Mouse (Mus musculus) neural tube, embryonic 15.5 days (tissue): ENCODE data around the gene Mgat5. TPM values are rescaled to one million over a fixed set of nuclear protein-coding genes. Genes with fewer than 3 reads are reported as not detected.

Experiments
- ATAC-seq: fragments of 200-750 bp; cut with Nextera tagmentation; 2 replicates; pipeline ENCODE4 v1.8.0; 2017; ENCODE audit warnings: mild to moderate bottlenecking, moderate TSS enrichment, moderate library complexity; ENCODE audit not compliant: low FRiP score
- H3K27ac ChIP-seq: fragments of 300-500 bp; sonication (generic); replicated peaks from 2 replicates; pipeline ENCODE4 v1.5.1; 2015; ENCODE audit warnings: mild to moderate bottlenecking, inconsistent platforms
- H3K27me3 ChIP-seq: fragments of 300-500 bp; sonication (generic); replicated peaks from 2 replicates; pipeline ENCODE4 v1.6.1; 2015; ENCODE audit warnings: inconsistent platforms
- H3K36me3 ChIP-seq: fragments of 300-500 bp; sonication (generic); 2 replicates; pipeline ENCODE4 v1.6.1; 2015; ENCODE audit warnings: inconsistent platforms
- H3K4me1 ChIP-seq: fragments of 300-500 bp; sonication (generic); 2 replicates; pipeline ENCODE4 v1.6.1; 2015; ENCODE audit warnings: inconsistent platforms
- H3K4me2 ChIP-seq: fragments of 300-500 bp; sonication (generic); 2 replicates; pipeline ENCODE4 v1.6.1; 2015; ENCODE audit warnings: inconsistent platforms, mild to moderate bottlenecking, moderate library complexity
- H3K4me3 ChIP-seq: fragments of 300-500 bp; sonication (generic); replicated peaks from 2 replicates; pipeline ENCODE4 v1.5.1; 2015; ENCODE audit warnings: mild to moderate bottlenecking, inconsistent platforms
- H3K9ac ChIP-seq: fragments of 300-500 bp; sonication (generic); replicated peaks from 2 replicates; pipeline ENCODE4 v1.6.1; 2015; ENCODE audit warnings: mild to moderate bottlenecking, inconsistent platforms
- H3K9me3 ChIP-seq: fragments of 300-500 bp; sonication (generic); replicated peaks from 2 replicates; pipeline ENCODE4 v1.6.1; 2016; ENCODE audit warnings: inconsistent platforms
- WGBS: fragments of 180-500 bp; shearing (Covaris S2); methylation state at CpG from one replicate; pipeline ENCODE4 v1.1.7; 2015; ENCODE audit warnings: mixed read lengths; 5-methylcytosine and 5-hydroxymethylcytosine counted together
- polyA plus RNA-seq: library from polyadenylated mRNA; unstranded; fragments of >200 nt; fragmentation: Nextera tagmentation; extraction: Ambion mirVana; gene quantifications from 2 replicates; pipeline ENCODE4 v1.2.1, GENCODE M21; 2015

Gene Mgat5
- polyA plus RNA-seq, 1 experiment from 2014 or later = 13.3 TPM

- Histone ChIP-seq H3K9ac (no peak overlapping the region), H3K4me3 (no peak overlapping the region), H3K27ac (no peak overlapping the region), H3K4me2 (no peak overlapping the region), H3K9me3 (no peaks in the 10 kb centered on the region), H3K36me3 (no peaks in the 10 kb centered on the region), H3K27me3 (no peaks in the 10 kb centered on the region), H3K4me1 (peaks cover 22% of the 10 kb centered on the region)
- ATAC-seq = no peak
- WGBS = 62% methylated on average over 4 of the region's 4 CpGs
Observed at GRCm38 (mm10) chr1:127422565-127422964, 217.8 kb downstream of the Mgat5 start.

- Histone ChIP-seq H3K36me3 (no peaks in the 10 kb centered on the region), H3K27ac (no peak overlapping the region), H3K4me3 (no peak overlapping the region), H3K9me3 (no peaks in the 10 kb centered on the region), H3K9ac (no peak overlapping the region), H3K4me2 (no peak overlapping the region), H3K4me1 (peaks cover 23% of the 10 kb centered on the region), H3K27me3 (no peaks in the 10 kb centered on the region)
- WGBS = 47% methylated on average over 6 of the region's 6 CpGs
- ATAC-seq = no peak
Observed at GRCm38 (mm10) chr1:127425021-127425532, 220.3 kb downstream of the Mgat5 start.

GRCm38 (mm10) chr1:127430290-127430689, 225.5 kb downstream of the Mgat5 start:
- no peak overlapping the region for H3K9ac ChIP-seq
- no peaks in the 10 kb centered on the region for H3K27me3 ChIP-seq
- H3K4me2 ChIP-seq = no peak overlapping the region
- ATAC-seq = no peak
- H3K27ac ChIP-seq = no peak overlapping the region
- WGBS = 83% methylated on average over 7 of the region's 7 CpGs
- no peaks in the 10 kb centered on the region for H3K36me3 ChIP-seq
- no peak overlapping the region for H3K4me3 ChIP-seq
- peaks cover 10% of the 10 kb centered on the region for H3K4me1 ChIP-seq
- no peaks in the 10 kb centered on the region for H3K9me3 ChIP-seq

- no peaks in the 10 kb centered on the region for H3K9me3 ChIP-seq
- H3K4me1 ChIP-seq = peaks cover 12% of the 10 kb centered on the region
- H3K36me3 ChIP-seq = no peaks in the 10 kb centered on the region
- no peak overlapping the region for H3K9ac ChIP-seq
- no peak for ATAC-seq
- 78% methylated on average over 4 of the region's 4 CpGs for WGBS
- H3K27me3 ChIP-seq = no peaks in the 10 kb centered on the region
- no peak overlapping the region for H3K27ac ChIP-seq
- no peak overlapping the region for H3K4me2 ChIP-seq
- no peak overlapping the region for H3K4me3 ChIP-seq
Observed at GRCm38 (mm10) chr1:127434829-127435228, 230.0 kb downstream of the Mgat5 start.

- Histone ChIP-seq H3K4me1 (peaks cover 15% of the 10 kb centered on the region), H3K4me3 (no peak overlapping the region), H3K27ac (no peak overlapping the region), H3K36me3 (no peaks in the 10 kb centered on the region), H3K27me3 (no peaks in the 10 kb centered on the region), H3K4me2 (no peak overlapping the region), H3K9me3 (no peaks in the 10 kb centered on the region), H3K9ac (no peak overlapping the region)
- ATAC-seq = no peak
- WGBS = 73% methylated on average over 6 of the region's 6 CpGs
Observed at GRCm38 (mm10) chr1:127437091-127437490, 232.3 kb downstream of the Mgat5 start.

- no peak overlapping the region for H3K9ac ChIP-seq
- 75% methylated on average over 9 of the region's 9 CpGs for WGBS
Observed at GRCm38 (mm10) chr1:127439452-127439891, 234.7 kb downstream of the Mgat5 start.

GRCm38 (mm10) chr1:127441007-127441406, 236.2 kb downstream of the Mgat5 start:
- ATAC-seq = no peak
- Histone ChIP-seq H3K9me3 (no peaks in the 10 kb centered on the region), H3K27ac (no peak overlapping the region), H3K4me3 (no peak overlapping the region), H3K4me1 (peaks cover 26% of the 10 kb centered on the region), H3K36me3 (peaks cover 4% of the 10 kb centered on the region; the same call in 1 of the 2 replicates), H3K9ac (no peak overlapping the region), H3K4me2 (no peak overlapping the region), H3K27me3 (no peaks in the 10 kb centered on the region)
- 77% methylated on average over 1 of the region's 1 CpGs for WGBS

More at GRCm38 (mm10) chr1:127439452-127439891, 234.7 kb downstream of the Mgat5 start:
- Histone ChIP-seq H3K9me3 (no peaks in the 10 kb centered on the region), H3K36me3 (no peaks in the 10 kb centered on the region), H3K4me1 (peaks cover 26% of the 10 kb centered on the region), H3K27ac (no peak overlapping the region), H3K4me3 (no peak overlapping the region), H3K4me2 (no peak overlapping the region), H3K27me3 (no peaks in the 10 kb centered on the region)
- ATAC-seq = no peak

- Histone ChIP-seq H3K9ac (no peak overlapping the region), H3K4me3 (no peak overlapping the region), H3K27me3 (no peaks in the 10 kb centered on the region), H3K4me1 (peaks cover 26% of the 10 kb centered on the region), H3K4me2 (no peak overlapping the region), H3K36me3 (peaks cover 10% of the 10 kb centered on the region; the same call in 1 of the 2 replicates), H3K27ac (no peak overlapping the region), H3K9me3 (no peaks in the 10 kb centered on the region)
- 66% methylated on average over 3 of the region's 3 CpGs for WGBS
- ATAC-seq = no peak
Observed at GRCm38 (mm10) chr1:127441736-127442135, 236.9 kb downstream of the Mgat5 start.

- Histone ChIP-seq H3K4me3 (no peak overlapping the region), H3K27me3 (no peaks in the 10 kb centered on the region), H3K36me3 (peaks cover 23% of the 10 kb centered on the region), H3K9ac (no peak overlapping the region), H3K27ac (no peak overlapping the region), H3K4me1 (peaks cover 25% of the 10 kb centered on the region), H3K9me3 (no peaks in the 10 kb centered on the region), H3K4me2 (no peak overlapping the region)
- 35% methylated on average over 14 of the region's 14 CpGs for WGBS
- no peak; the same call in 1 of the 2 replicates for ATAC-seq
Observed at GRCm38 (mm10) chr1:127442880-127443877, 238.4 kb downstream of the Mgat5 start.

- ATAC-seq = no peak
- H3K36me3 ChIP-seq = peaks cover 33% of the 10 kb centered on the region
Observed at GRCm38 (mm10) chr1:127444836-127445485, 240.1 kb downstream of the Mgat5 start.

GRCm38 (mm10) chr1:127453397-127453796, 248.6 kb downstream of the Mgat5 start:
- H3K4me2 ChIP-seq = no peak overlapping the region
- ATAC-seq = no peak
- H3K4me1 ChIP-seq = peaks cover 6% of the 10 kb centered on the region
- WGBS = 96% methylated on average over 6 of the region's 6 CpGs
- no peak overlapping the region for H3K4me3 ChIP-seq
- H3K9me3 ChIP-seq = 0 out of 2 replicates have a peak, but pooled peaks cover 2% of the 10 kb centered on the region
- H3K27ac ChIP-seq = no peak overlapping the region
- H3K9ac ChIP-seq = no peak overlapping the region
- no peaks in the 10 kb centered on the region for H3K27me3 ChIP-seq
- H3K36me3 ChIP-seq = peaks cover 23% of the 10 kb centered on the region

More at GRCm38 (mm10) chr1:127444836-127445485, 240.1 kb downstream of the Mgat5 start:
- 51% methylated on average over 5 of the region's 5 CpGs for WGBS
- H3K4me1 ChIP-seq = peaks cover 20% of the 10 kb centered on the region
- no peak overlapping the region for H3K4me3 ChIP-seq
- 0 out of 2 replicates have a peak, but pooled peaks cover 3% of the 10 kb centered on the region for H3K9me3 ChIP-seq
- no peak overlapping the region for H3K27ac ChIP-seq
- H3K4me2 ChIP-seq = no peak overlapping the region
- no peak overlapping the region for H3K9ac ChIP-seq
- H3K27me3 ChIP-seq = no peaks in the 10 kb centered on the region
